Mouse (Mus musculus) midbrain, postnatal 0 days (tissue): ENCODE data around the gene Gnai1. TPM values are rescaled to one million over a fixed set of nuclear protein-coding genes. Genes with fewer than 3 reads are reported as not detected.

Experiments used
- ATAC-seq: fragments of 200-750 bp; cut with Nextera tagmentation; 2 replicates; pipeline ENCODE4 v1.8.0; 2017; ENCODE audit warnings: moderate number of reproducible peaks, mild to moderate bottlenecking, moderate TSS enrichment, moderate library complexity; ENCODE audit not compliant: low FRiP score
- DNase-seq: peaks from one replicate; pipeline ENCODE4 v3.0.0-alpha.2; 2015; ENCODE audit warnings: low spot score
- H3K27ac ChIP-seq: fragments of 300-500 bp; sonication (generic); 2 replicates; pipeline ENCODE4 v1.5.1; 2014; ENCODE audit warnings: low read depth, mild to moderate bottlenecking, low read length, mixed read lengths
- H3K27me3 ChIP-seq: fragments of 300-500 bp; sonication (generic); 2 replicates; pipeline ENCODE4 v1.6.1; 2014; ENCODE audit warnings: low read length, control low read depth, mixed read lengths; ENCODE audit not compliant: insufficient read depth
- H3K36me3 ChIP-seq: fragments of 300-500 bp; sonication (generic); 2 replicates; pipeline ENCODE4 v1.6.1; 2014; ENCODE audit warnings: low read length, control low read depth, mixed read lengths; ENCODE audit not compliant: insufficient read depth
- H3K4me1 ChIP-seq: fragments of 300-500 bp; sonication (generic); 2 replicates; pipeline ENCODE4 v1.6.1; 2014; ENCODE audit warnings: mild to moderate bottlenecking, control low read depth, antibody characterized with exemption, low read length, mixed read lengths; ENCODE audit not compliant: insufficient read depth
- H3K4me2 ChIP-seq: fragments of 300-500 bp; sonication (generic); 2 replicates; pipeline ENCODE4 v1.6.1; 2014; ENCODE audit warnings: low read depth, mild to moderate bottlenecking, low read length, mixed read lengths; ENCODE audit not compliant: poor library complexity, severe bottlenecking
- H3K4me3 ChIP-seq: fragments of 300-500 bp; sonication (generic); 2 replicates; pipeline ENCODE4 v1.5.1; 2014; ENCODE audit warnings: low read depth, mild to moderate bottlenecking, low read length, moderate library complexity
- H3K9ac ChIP-seq: fragments of 300-500 bp; sonication (generic); replicated peaks from 2 replicates; pipeline ENCODE4 v1.6.1; 2014; ENCODE audit warnings: mild to moderate bottlenecking, low read length, moderate library complexity, mixed read lengths; ENCODE audit not compliant: poor library complexity, severe bottlenecking
- H3K9me3 ChIP-seq: fragments of 300-500 bp; sonication (generic); 2 replicates; pipeline ENCODE4 v1.6.1; 2016; ENCODE audit warnings: low read length, control low read depth
- CTCF ChIP-seq: IDR thresholded peaks from 2 replicates; pipeline ENCODE4 v1.5.1; 2016; ENCODE audit warnings: antibody characterized with exemption, mild to moderate bottlenecking
- WGBS: fragments of 180-500 bp; shearing (Covaris S2); extraction: QIAGEN DNeasy Blood & Tissue Kit; methylation state at CpG from one replicate; pipeline ENCODE4 v1.1.7; 2014; 5-methylcytosine and 5-hydroxymethylcytosine counted together
- polyA plus RNA-seq: library from polyadenylated mRNA; unstranded; fragments of >200 nt; fragmentation: Nextera tagmentation; extraction: Ambion mirVana; gene quantifications from 2 replicates; pipeline ENCODE4 v1.2.1, GENCODE M21; 2015
- total RNA-seq: library from RNA; depleted of rRNA; stranded (reverse); fragments of >200 nt; gene quantifications from 2 replicates; pipeline ENCODE4 v1.2.3, GENCODE M21; 2014

Gnai1 gene
- total and polyA plus RNA-seq, 2 experiments from 2014 or later = 83.1 to 125 TPM

DNA sequence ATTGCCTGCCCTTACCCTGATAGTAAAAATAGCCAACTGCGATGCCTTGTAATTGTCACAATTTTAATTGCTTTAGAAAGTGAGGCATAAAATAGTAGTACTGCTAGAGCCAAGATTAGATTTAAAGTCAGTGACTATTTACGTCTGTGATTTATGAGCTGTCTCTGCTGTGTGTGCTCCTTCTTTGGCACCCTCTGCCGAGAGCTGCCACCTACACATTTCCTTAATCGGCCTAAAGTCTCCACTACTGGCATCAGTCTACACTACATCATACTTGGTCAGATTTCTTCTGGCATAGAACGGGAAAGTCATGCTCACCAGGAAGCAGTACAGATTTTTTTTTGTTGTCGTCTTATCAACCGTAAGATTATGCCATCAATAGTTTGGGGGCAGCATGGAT is 131.3 kb downstream of the Gnai1 start:
- ATAC-seq (no peak), DNase-seq (no peak)
- WGBS = 85% methylated on average over 7 of the region's 7 CpGs

GRCm38 (mm10) chr5:18220873-18221272 is 139.3 kb downstream of the Gnai1 start:
- no peaks in the 10 kb centered on the region for H3K9me3 ChIP-seq
- H3K4me3 ChIP-seq = no peak overlapping the region
- ATAC-seq = no peak
- peak; percentile 29 for DNase-seq
- H3K4me1 ChIP-seq = no peaks in the 10 kb centered on the region
- no peak overlapping the region for H3K4me2 ChIP-seq
- no peaks in the 10 kb centered on the region for H3K27me3 ChIP-seq
- WGBS = 56% methylated on average over 1 of the region's 1 CpGs
- no peak overlapping the region for H3K9ac ChIP-seq
- H3K36me3 ChIP-seq = no peaks in the 10 kb centered on the region
- H3K27ac ChIP-seq = no peak overlapping the region
- TF ChIP-seq CTCF = no peak

More for the DNA sequence above, 131.3 kb downstream of the Gnai1 start:
- Histone ChIP-seq H3K4me2 (no peak overlapping the region), H3K27ac (no peak overlapping the region), H3K36me3 (no peaks in the 10 kb centered on the region), H3K9me3 (no peaks in the 10 kb centered on the region), H3K27me3 (no peaks in the 10 kb centered on the region), H3K4me1 (no peaks in the 10 kb centered on the region), H3K9ac (no peak overlapping the region), H3K4me3 (no peak overlapping the region)
- TF ChIP-seq CTCF = no peak

- Histone ChIP-seq H3K4me1 (no peaks in the 10 kb centered on the region), H3K27ac (no peak overlapping the region), H3K4me2 (no peak overlapping the region), H3K27me3 (no peaks in the 10 kb centered on the region), H3K9ac (no peak overlapping the region), H3K4me3 (no peak overlapping the region), H3K36me3 (no peaks in the 10 kb centered on the region), H3K9me3 (no peaks in the 10 kb centered on the region)
- no peak for TF ChIP-seq CTCF
- DNase-seq (no peak), ATAC-seq (no peak)
- WGBS = 90% methylated on average over 2 of the region's 2 CpGs
Measured at GRCm38 (mm10) chr5:18218292-18218691, 141.9 kb downstream of the Gnai1 start.

GRCm38 (mm10) chr5:18217856-18218255 is 142.3 kb downstream of the Gnai1 start:
- no peak overlapping the region for H3K9ac ChIP-seq
- H3K9me3 ChIP-seq = no peaks in the 10 kb centered on the region
- H3K27ac ChIP-seq = no peak overlapping the region
- H3K4me2 ChIP-seq = no peak overlapping the region
- DNase-seq = no peak
- no peak overlapping the region for H3K4me3 ChIP-seq
- no peaks in the 10 kb centered on the region for H3K36me3 ChIP-seq
- no peak for TF ChIP-seq CTCF
- H3K4me1 ChIP-seq = no peaks in the 10 kb centered on the region
- no peak for ATAC-seq
- H3K27me3 ChIP-seq = no peaks in the 10 kb centered on the region
